Mouse (Mus musculus) G1E (cell line): ENCODE data around the gene Mllt3. TPM values are rescaled to one million over a fixed set of nuclear protein-coding genes. Genes with fewer than 3 reads are reported as not detected.

Experiments used
- ATAC-seq: 2 replicates; pipeline ENCODE4 v1.8.0; 2016; ENCODE audit warnings: mild to moderate bottlenecking; ENCODE audit not compliant: insufficient number of reproducible peaks, poor library complexity, low FRiP score, severe bottlenecking; ENCODE audit errors: extremely low read depth
- DNase-seq: peaks from one replicate; pipeline ENCODE4 v3.0.0; 2012; ENCODE audit warnings: low spot score
- H3K27me3 ChIP-seq: 2 replicates; pipeline ENCODE4 v1.6.1; 2012; ENCODE audit warnings: mild to moderate bottlenecking, low read length, inconsistent platforms; ENCODE audit not compliant: insufficient read depth
- H3K36me3 ChIP-seq: replicated peaks from 2 replicates; pipeline ENCODE3; 2012; ENCODE audit warnings: mild to moderate bottlenecking, inconsistent platforms
- H3K4me1 ChIP-seq: 2 replicates; pipeline ENCODE4 v1.6.1; 2012; ENCODE audit warnings: low read depth, low read length, inconsistent platforms, mixed read lengths; ENCODE audit not compliant: insufficient read depth
- H3K4me3 ChIP-seq: 2 replicates; pipeline ENCODE4 v1.5.1; 2012; ENCODE audit warnings: low read depth, mild to moderate bottlenecking, inconsistent platforms, low read length, moderate library complexity, mixed read lengths
- H3K9me3 ChIP-seq: replicated peaks from 2 replicates; pipeline ENCODE4 v1.6.1; 2012; ENCODE audit warnings: inconsistent platforms
- CTCF ChIP-seq: IDR thresholded peaks from 2 replicates; pipeline ENCODE4 v1.5.1; 2012; ENCODE audit warnings: low read depth, low read length, inconsistent platforms, mixed read lengths
- GATA1 ChIP-seq: IDR thresholded peaks from 2 replicates; pipeline ENCODE4 v1.6.1; 2012; ENCODE audit warnings: borderline replicate concordance, low read length, inconsistent platforms, mixed read lengths
- GATA2 ChIP-seq: IDR thresholded peaks from 2 replicates; pipeline ENCODE4 v1.6.1; 2012; ENCODE audit warnings: low read depth, low read length, inconsistent platforms, borderline replicate concordance
- POLR2AphosphoS5 ChIP-seq: IDR thresholded peaks from 2 replicates; pipeline ENCODE4 v1.6.1; 2012; ENCODE audit warnings: low read depth, low read length, inconsistent platforms; ENCODE audit not compliant: insufficient replicate concordance
- TAL1 ChIP-seq: conservative IDR thresholded peaks from 2 replicates; pipeline ENCODE4 v1.6.1; 2012; ENCODE audit warnings: low read depth, low read length, inconsistent platforms, mixed read lengths
- polyA plus RNA-seq: library from polyadenylated mRNA; stranded (reverse); fragments of >175 nt; gene quantifications from 2 replicates; pipeline ENCODE4 v1.2.3, GENCODE M21; 2012
- total RNA-seq, 2 experiments: library from RNA; stranded (forward) in 1 of 2; stranded (reverse) in 1 of 2; fragments of 200-1000 nt in 1 of 2; fragments of >200 nt in 1 of 2; fragmentation: Nextera tagmentation in 1 of 2; gene quantifications; 2 replicates each; pipeline ENCODE4 v1.2.3; 2014 to 2017

Gene Mllt3
- total and polyA plus RNA-seq, 3 experiments = 10.6 to 123 (median 97.8) TPM

GRCm38 (mm10) chr4:87850051-87850450 is 183.1 kb downstream of the Mllt3 start:
- no peak for TF ChIP-seq GATA2
- TF ChIP-seq GATA1 = no peak
- TF ChIP-seq POLR2AphosphoS5 = no peak
- no peak for TF ChIP-seq CTCF
- no peak for TF ChIP-seq TAL1
- Histone ChIP-seq H3K4me3 (no peak overlapping the region), H3K36me3 (peaks cover 4% of the 10 kb centered on the region), H3K27me3 (no peaks in the 10 kb centered on the region), H3K4me1 (peaks cover 2% of the 10 kb centered on the region; the same call in 1 of the 2 replicates), H3K9me3 (no peaks in the 10 kb centered on the region)
- ATAC-seq = no peak
- no peak for DNase-seq

- H3K36me3 ChIP-seq = peaks cover 14% of the 10 kb centered on the region
- H3K4me3 ChIP-seq = no peak overlapping the region
- DNase-seq = no peak
- H3K4me1 ChIP-seq = peaks cover 2% of the 10 kb centered on the region; the same call in 1 of the 2 replicates
- no peaks in the 10 kb centered on the region for H3K27me3 ChIP-seq
- TF ChIP-seq GATA2 (no peak), CTCF (no peak), TAL1 (no peak), GATA1 (no peak), POLR2AphosphoS5 (no peak)
- H3K9me3 ChIP-seq = no peaks in the 10 kb centered on the region
- ATAC-seq = no peak
Measured at GRCm38 (mm10) chr4:87844668-87845210, 188.4 kb downstream of the Mllt3 start.

- Histone ChIP-seq H3K27me3 (no peaks in the 10 kb centered on the region), H3K4me1 (peaks cover 18% of the 10 kb centered on the region), H3K36me3 (peaks cover 18% of the 10 kb centered on the region), H3K9me3 (no peaks in the 10 kb centered on the region), H3K4me3 (no peak overlapping the region)
- TF ChIP-seq POLR2AphosphoS5 (no peak), GATA2 (no peak), TAL1 (no peak), GATA1 (no peak), CTCF (no peak)
- DNase-seq (no peak), ATAC-seq (no peak)
Measured at GRCm38 (mm10) chr4:87840210-87840910, 192.8 kb downstream of the Mllt3 start.

GRCm38 (mm10) chr4:87838716-87839115 is 194.4 kb downstream of the Mllt3 start:
- ATAC-seq (no peak), DNase-seq (no peak)
- Histone ChIP-seq H3K27me3 (no peaks in the 10 kb centered on the region), H3K9me3 (no peaks in the 10 kb centered on the region), H3K4me3 (no peak overlapping the region), H3K36me3 (peaks cover 24% of the 10 kb centered on the region), H3K4me1 (peaks cover 18% of the 10 kb centered on the region)
- TF ChIP-seq GATA2 (no peak), GATA1 (no peak), TAL1 (no peak), POLR2AphosphoS5 (no peak), CTCF (no peak)

- no peak for ATAC-seq
- no peak for DNase-seq
- Histone ChIP-seq H3K4me3 (no peak overlapping the region), H3K27me3 (no peaks in the 10 kb centered on the region), H3K36me3 (peaks cover 32% of the 10 kb centered on the region), H3K4me1 (peaks cover 18% of the 10 kb centered on the region), H3K9me3 (no peaks in the 10 kb centered on the region)
- TF ChIP-seq POLR2AphosphoS5 = no peak
- TF ChIP-seq GATA1 = no peak
- TF ChIP-seq CTCF = no peak
- TF ChIP-seq TAL1 = no peak
Measured at GRCm38 (mm10) chr4:87837471-87838361, 195.4 kb downstream of the Mllt3 start.

- H3K27me3 ChIP-seq = no peaks in the 10 kb centered on the region
- H3K36me3 ChIP-seq = peaks cover 36% of the 10 kb centered on the region
- ATAC-seq (no peak), DNase-seq (no peak)
- no peaks in the 10 kb centered on the region for H3K9me3 ChIP-seq
- H3K4me3 ChIP-seq = no peak overlapping the region
- TF ChIP-seq TAL1 = no peak
- no peak for TF ChIP-seq CTCF
- TF ChIP-seq POLR2AphosphoS5 = no peak
- TF ChIP-seq GATA1 = no peak
- H3K4me1 ChIP-seq = peaks cover 19% of the 10 kb centered on the region
Measured at GRCm38 (mm10) chr4:87836257-87836656, 196.9 kb downstream of the Mllt3 start.
